Mouse (Mus musculus): Measurements from ENCODE around the gene Gsta4. TPM values are rescaled to one million over a fixed set of nuclear protein-coding genes. Genes with fewer than 3 reads are reported as not detected.
"Not testable (repeated sequence)": the region's sequence is repeated elsewhere in the genome, so short reads cannot be mapped to it uniquely, and the experiment has no call there.

The Gsta4 gene
- polyA plus RNA-seq, 1 experiment from 2014 or later: 107 TPM

GRCm38 (mm10) chr9:78217074-78217473 is 34.5 kb downstream of the Gsta4 start:
- H3K27ac ChIP-seq (ENCODE audit: low read length): no peak overlapping the region
- no peaks in the 10 kb centered on the region for H3K27me3 ChIP-seq (replicated peaks; ENCODE audit: insufficient read depth, low read length)
- WGBS: 54% methylated on average over 4 of the region's 4 CpGs
- no peak overlapping the region for H3K9ac ChIP-seq (replicated peaks; ENCODE audit: low read depth)
- H3K4me2 ChIP-seq (replicated peaks; ENCODE audit: low read depth, low read length): no peak overlapping the region
- TF ChIP-seq EP300 (IDR thresholded peaks at IDR 0.05) (no peak), CTCF (IDR thresholded peaks at IDR 0.05) (no peak)
- H3K36me3 ChIP-seq (ENCODE audit: insufficient read depth, low read length): no peaks in the 10 kb centered on the region
- H3K4me1 ChIP-seq (ENCODE audit: insufficient read depth, low read depth, low read length): no peaks in the 10 kb centered on the region
- H3K4me3 ChIP-seq (ENCODE audit: low read depth, low read length): no peak overlapping the region
- ATAC-seq (no peak), DNase-seq (ENCODE audit: low spot score) (no peak)
- H3K9me3 ChIP-seq (ENCODE audit: low read length): no peaks in the 10 kb centered on the region

GRCm38 (mm10) chr9:78222616-78223015 is 40.0 kb downstream of the Gsta4 start:
- Histone ChIP-seq H3K9me3 (ENCODE audit: low read length) (no peaks in the 10 kb centered on the region), H3K36me3 (ENCODE audit: insufficient read depth, low read length) (no peaks in the 10 kb centered on the region), H3K4me2 (replicated peaks; ENCODE audit: low read depth, low read length) (no peak overlapping the region), H3K4me3 (ENCODE audit: low read depth, low read length) (no peak overlapping the region), H3K27me3 (replicated peaks; ENCODE audit: insufficient read depth, low read length) (no peaks in the 10 kb centered on the region), H3K27ac (ENCODE audit: low read length) (no peak overlapping the region), H3K9ac (replicated peaks; ENCODE audit: low read depth) (no peak overlapping the region), H3K4me1 (ENCODE audit: insufficient read depth, low read depth, low read length) (no peaks in the 10 kb centered on the region)
- DNase-seq (ENCODE audit: low spot score) (no peak), ATAC-seq (no peak)
- WGBS: 44% methylated on average over 8 of the region's 8 CpGs
- TF ChIP-seq CTCF (IDR thresholded peaks at IDR 0.05): no peak
- no peak for TF ChIP-seq EP300 (IDR thresholded peaks at IDR 0.05)

GRCm38 (mm10) chr9:78223221-78223902 is 40.8 kb downstream of the Gsta4 start:
- DNase-seq (ENCODE audit: low spot score) (no peak), ATAC-seq (no peak)
- Histone ChIP-seq H3K27ac (ENCODE audit: low read length) (no peak overlapping the region), H3K9ac (replicated peaks; ENCODE audit: low read depth) (no peak overlapping the region), H3K9me3 (ENCODE audit: low read length) (no peaks in the 10 kb centered on the region), H3K36me3 (ENCODE audit: insufficient read depth, low read length) (no peaks in the 10 kb centered on the region), H3K4me1 (ENCODE audit: insufficient read depth, low read depth, low read length) (no peaks in the 10 kb centered on the region), H3K27me3 (replicated peaks; ENCODE audit: insufficient read depth, low read length) (no peaks in the 10 kb centered on the region), H3K4me2 (replicated peaks; ENCODE audit: low read depth, low read length) (no peak overlapping the region), H3K4me3 (ENCODE audit: low read depth, low read length) (no peak overlapping the region)
- TF ChIP-seq CTCF (IDR thresholded peaks at IDR 0.05): no peak
- no peak for TF ChIP-seq EP300 (IDR thresholded peaks at IDR 0.05)
- WGBS: 62% methylated on average over 10 of the region's 10 CpGs

GRCm38 (mm10) chr9:78224418-78224817 is 41.8 kb downstream of the Gsta4 start:
- TF ChIP-seq EP300 (IDR thresholded peaks at IDR 0.05) (no peak), CTCF (IDR thresholded peaks at IDR 0.05) (no peak)

GRCm38 (mm10) chr9:78225304-78225703 is 42.7 kb downstream of the Gsta4 start:
- ATAC-seq (peak; percentile 32; the same call in 1 of the 2 replicates), DNase-seq (ENCODE audit: low spot score) (peak; percentile 17)
- 59% methylated on average over 11 of the region's 11 CpGs for WGBS
- Histone ChIP-seq H3K27me3 (replicated peaks; ENCODE audit: insufficient read depth, low read length) (no peaks in the 10 kb centered on the region), H3K27ac (ENCODE audit: low read length) (no peak overlapping the region), H3K36me3 (ENCODE audit: insufficient read depth, low read length) (no peaks in the 10 kb centered on the region), H3K4me2 (replicated peaks; ENCODE audit: low read depth, low read length) (no peak overlapping the region), H3K4me1 (ENCODE audit: insufficient read depth, low read depth, low read length) (no peaks in the 10 kb centered on the region), H3K9ac (replicated peaks; ENCODE audit: low read depth) (no peak overlapping the region), H3K4me3 (ENCODE audit: low read depth, low read length) (no peak overlapping the region), H3K9me3 (ENCODE audit: low read length) (no peaks in the 10 kb centered on the region)
- TF ChIP-seq CTCF (IDR thresholded peaks at IDR 0.05) (no peak), EP300 (IDR thresholded peaks at IDR 0.05) (no peak)

More at GRCm38 (mm10) chr9:78224418-78224817, 41.8 kb downstream of the Gsta4 start:
- ATAC-seq (no peak), DNase-seq (ENCODE audit: low spot score) (no peak)
- Histone ChIP-seq H3K4me2 (replicated peaks; ENCODE audit: low read depth, low read length) (no peak overlapping the region), H3K4me3 (ENCODE audit: low read depth, low read length) (no peak overlapping the region), H3K36me3 (ENCODE audit: insufficient read depth, low read length) (no peaks in the 10 kb centered on the region), H3K27ac (ENCODE audit: low read length) (no peak overlapping the region), H3K27me3 (replicated peaks; ENCODE audit: insufficient read depth, low read length) (no peaks in the 10 kb centered on the region), H3K9ac (replicated peaks; ENCODE audit: low read depth) (no peak overlapping the region), H3K4me1 (ENCODE audit: insufficient read depth, low read depth, low read length) (no peaks in the 10 kb centered on the region), H3K9me3 (ENCODE audit: low read length) (no peaks in the 10 kb centered on the region)
- 93% methylated on average over 2 of the region's 2 CpGs for WGBS

- no peaks in the 10 kb centered on the region for H3K36me3 ChIP-seq (ENCODE audit: insufficient read depth, low read length)
- no peaks in the 10 kb centered on the region for H3K9me3 ChIP-seq (ENCODE audit: low read length)
- no peak for ATAC-seq
- 95% methylated on average over 2 of the region's 2 CpGs for WGBS
- no peak overlapping the region for H3K27ac ChIP-seq (ENCODE audit: low read length)
- no peak overlapping the region for H3K4me2 ChIP-seq (replicated peaks; ENCODE audit: low read depth, low read length)
- TF ChIP-seq EP300 (IDR thresholded peaks at IDR 0.05): no peak
- no peak overlapping the region for H3K4me3 ChIP-seq (ENCODE audit: low read depth, low read length)
- DNase-seq (ENCODE audit: low spot score): no peak
- no peaks in the 10 kb centered on the region for H3K4me1 ChIP-seq (ENCODE audit: insufficient read depth, low read depth, low read length)
- no peaks in the 10 kb centered on the region for H3K27me3 ChIP-seq (replicated peaks; ENCODE audit: insufficient read depth, low read length)
- no peak overlapping the region for H3K9ac ChIP-seq (replicated peaks; ENCODE audit: low read depth)
Measured at GRCm38 (mm10) chr9:78228122-78228521, 45.5 kb downstream of the Gsta4 start.

GRCm38 (mm10) chr9:78229658-78230057 is 47.1 kb downstream of the Gsta4 start:
- H3K36me3 ChIP-seq (ENCODE audit: insufficient read depth, low read length); H3K27me3 ChIP-seq (replicated peaks; ENCODE audit: insufficient read depth, low read length); H3K4me1 ChIP-seq (ENCODE audit: insufficient read depth, low read depth, low read length); DNase-seq (ENCODE audit: low spot score); ATAC-seq; H3K27ac ChIP-seq (ENCODE audit: low read length); H3K4me3 ChIP-seq (ENCODE audit: low read depth, low read length); H3K9ac ChIP-seq (replicated peaks; ENCODE audit: low read depth); H3K9me3 ChIP-seq (ENCODE audit: low read length); H3K4me2 ChIP-seq (replicated peaks; ENCODE audit: low read depth, low read length): not testable (repeated sequence)
- 49% methylated on average over 3 of the region's 3 CpGs for WGBS

GRCm38 (mm10) chr9:78230461-78230860 is 47.9 kb downstream of the Gsta4 start, which contains the start of gene Gsta1:
Gene Gsta1, plus strand, starts transcription at chr9:78230656.
- not testable (repeated sequence) for H3K9me3 ChIP-seq (ENCODE audit: low read length); H3K27me3 ChIP-seq (replicated peaks; ENCODE audit: insufficient read depth, low read length); H3K36me3 ChIP-seq (ENCODE audit: insufficient read depth, low read length); H3K4me2 ChIP-seq (replicated peaks; ENCODE audit: low read depth, low read length); H3K4me1 ChIP-seq (ENCODE audit: insufficient read depth, low read depth, low read length); H3K4me3 ChIP-seq (ENCODE audit: low read depth, low read length); DNase-seq (ENCODE audit: low spot score); ATAC-seq; H3K9ac ChIP-seq (replicated peaks; ENCODE audit: low read depth); H3K27ac ChIP-seq (ENCODE audit: low read length)
- 83% methylated on average over 1 of the region's 3 CpGs for WGBS

- DNase-seq (ENCODE audit: low spot score); H3K9ac ChIP-seq (replicated peaks; ENCODE audit: low read depth); H3K9me3 ChIP-seq (ENCODE audit: low read length); H3K27ac ChIP-seq (ENCODE audit: low read length); H3K36me3 ChIP-seq (ENCODE audit: insufficient read depth, low read length); H3K4me2 ChIP-seq (replicated peaks; ENCODE audit: low read depth, low read length); H3K4me1 ChIP-seq (ENCODE audit: insufficient read depth, low read depth, low read length); ATAC-seq; H3K27me3 ChIP-seq (replicated peaks; ENCODE audit: insufficient read depth, low read length); H3K4me3 ChIP-seq (ENCODE audit: low read depth, low read length): not testable (repeated sequence)
- no CpG with 5 or more reads among the region's 10 CpGs for WGBS
Measured at GRCm38 (mm10) chr9:78233121-78233695, 50.6 kb downstream of the Gsta4 start.
